Mouse (Mus musculus) T-helper 17 cell (primary cell): ENCODE results near the gene C7.
"Not testable (repeated sequence)": the region's sequence is repeated elsewhere in the genome, so short reads cannot be mapped to it uniquely, and the experiment has no call there.

ENCODE experiments used
- in situ Hi-C, 2 experiments: fragments of 300-600 bp; cut with MboI, MseI; formaldehyde crosslinking; loops; 1 replicate in 1 of 2; 2 replicates in 1 of 2; pipeline ENCODE4 v1.15.1; 2025; ENCODE audit warnings: high pct_unique_total_duplicates in 2 of 2

The C7 gene

DNA sequence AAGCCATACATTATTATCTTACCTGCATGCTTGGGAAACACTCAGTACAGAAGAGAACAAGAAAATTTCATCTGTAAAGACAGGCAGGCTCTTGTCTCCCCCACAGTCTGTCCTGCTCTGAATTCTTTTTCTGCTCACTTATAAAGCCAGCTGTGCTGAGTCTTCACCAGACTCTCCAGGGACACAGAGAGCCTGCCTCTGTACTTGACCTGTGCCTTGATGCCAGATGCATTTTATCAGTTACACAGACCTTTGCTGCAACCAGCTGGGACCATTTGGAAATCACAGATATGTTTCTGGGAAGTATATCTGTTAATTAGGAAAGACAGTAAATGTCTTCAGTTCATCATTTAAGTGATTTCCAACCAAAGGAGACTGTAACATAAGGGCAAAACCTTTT, at the start of gene C7:
Gene C7, minus strand, starts transcription at position 106 of the 400 bp plus-strand sequence.
- in situ Hi-C loops, result no loop called here

DNA sequence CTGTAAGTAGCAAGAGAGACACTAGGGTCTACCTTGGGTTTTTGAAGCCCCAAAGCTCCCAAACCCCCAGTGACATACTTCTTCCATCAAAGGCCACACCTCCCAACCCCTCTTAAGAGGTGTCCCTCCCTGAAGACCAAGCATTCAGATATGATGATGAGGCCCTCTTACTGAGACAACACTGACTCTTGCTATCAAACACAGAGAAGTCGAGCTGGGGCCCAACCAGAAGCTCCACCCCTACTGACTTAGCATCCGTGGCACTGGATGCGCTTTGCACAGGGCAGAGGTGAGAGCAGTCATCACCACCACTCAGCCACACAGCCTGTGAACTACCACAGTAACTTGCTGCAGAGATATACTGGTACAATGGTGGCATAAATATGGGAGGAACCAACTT, 49.1 kb upstream of the C7 start:
- in situ Hi-C loops, result loop anchor here (10.0 to 25.0 kb wide), 2 partner anchors 1075 to 1118 kb away; partner anchors contain the start of genes AW549877 (in 1 of the 2) and Oxct1 (in 1 of the 2)

DNA sequence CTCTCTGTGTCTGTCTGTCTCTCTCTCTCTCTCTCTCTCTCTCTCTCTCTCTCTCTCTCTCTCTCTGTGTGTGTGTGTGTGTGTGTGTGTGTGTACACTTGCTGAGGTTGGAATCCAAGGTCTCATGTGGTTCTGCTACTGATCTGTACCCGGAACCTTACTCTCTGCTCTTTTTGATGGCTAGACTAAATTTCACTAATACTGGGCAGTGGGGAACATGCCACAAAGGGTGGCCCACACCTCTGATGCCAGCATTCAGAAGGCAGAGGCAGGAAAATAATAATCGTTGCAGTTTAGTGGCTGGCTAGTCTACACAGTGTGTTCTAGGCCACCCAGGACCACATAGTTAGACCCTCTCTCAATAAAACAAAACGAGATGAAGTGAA, 45.1 kb upstream of the C7 start:
- in situ Hi-C loops, result loop anchor here in 1 of 2 experiments (10.0 to 25.0 kb wide), 2 partner anchors 336 to 1071 kb away; partner anchors contain the start of gene Oxct1

DNA sequence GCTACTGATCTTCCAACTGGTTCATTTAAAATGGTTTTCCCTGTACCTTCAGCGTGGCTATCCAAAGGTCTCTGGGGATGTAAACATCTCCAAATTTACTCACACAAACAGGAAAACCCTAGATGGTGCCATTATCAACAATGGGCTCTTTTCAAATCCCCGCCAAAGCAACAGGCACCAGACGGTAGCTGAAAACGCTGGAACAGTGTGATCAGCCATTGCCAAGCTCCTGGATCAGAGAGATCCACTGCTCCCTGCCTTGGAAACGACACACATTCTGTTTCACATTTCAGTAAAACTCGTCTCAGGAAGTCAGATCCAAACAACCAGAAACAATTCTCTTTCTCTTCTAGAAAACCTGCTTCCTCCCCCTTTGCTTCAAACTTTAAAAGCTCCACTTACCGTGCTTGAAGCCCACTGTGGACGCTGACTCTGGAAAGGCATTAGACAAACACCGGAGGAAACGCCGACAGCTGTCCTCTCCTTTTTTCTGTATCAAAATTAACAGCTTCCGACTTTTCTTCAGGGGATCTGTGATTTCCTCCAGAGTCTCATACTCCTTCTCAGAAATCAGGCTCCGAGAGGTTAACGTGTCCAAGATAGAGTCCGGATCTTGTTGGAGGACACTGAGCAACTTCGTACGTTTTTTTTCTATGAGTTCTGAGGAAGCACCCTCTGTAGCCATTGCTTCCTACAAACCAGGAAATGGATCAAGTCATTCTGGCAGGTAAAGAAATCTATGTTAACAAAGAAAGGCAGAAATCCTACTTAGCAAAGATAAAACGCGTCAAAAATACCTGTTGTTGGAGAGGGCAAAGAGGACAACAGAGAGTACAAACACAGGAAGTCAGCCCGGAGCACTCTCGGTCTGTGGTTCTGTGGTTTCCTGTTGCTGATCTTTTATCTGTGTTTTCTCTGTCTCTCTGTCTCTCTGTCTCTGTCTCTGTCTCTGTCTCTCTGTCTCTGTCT, 44.4 kb upstream of the C7 start, which contains the start of gene Card6:
Gene Card6, minus strand, starts transcription at position 854 of the 969 bp plus-strand sequence.
- in situ Hi-C loops, result loop anchor here in 1 of 2 experiments (10.0 to 25.0 kb wide), 2 partner anchors 337 to 1071 kb away; partner anchors contain the start of gene Oxct1

DNA sequence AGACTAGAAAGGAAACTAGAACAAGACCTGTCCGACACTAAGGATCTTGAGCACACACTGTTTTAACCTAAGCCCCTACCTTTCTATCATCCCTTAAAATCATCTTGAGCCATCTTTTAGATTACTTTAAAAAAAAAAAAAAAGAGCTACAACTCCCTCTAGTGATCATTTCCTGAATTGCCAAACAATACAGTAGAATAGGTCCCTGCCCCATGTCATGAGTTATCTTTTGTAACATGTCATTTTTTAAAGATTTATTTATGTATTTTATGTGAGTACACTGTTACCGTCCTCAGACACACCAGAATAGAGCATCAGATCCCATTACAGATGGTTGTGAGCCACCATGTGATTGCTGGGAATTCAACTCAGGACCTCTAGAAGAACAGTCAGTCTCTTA, 42.8 kb upstream of the C7 start:
- in situ Hi-C loops, result loop anchor here in 1 of 2 experiments (10.0 to 25.0 kb wide), 2 partner anchors 339 to 1069 kb away; partner anchors contain the start of gene Oxct1

DNA sequence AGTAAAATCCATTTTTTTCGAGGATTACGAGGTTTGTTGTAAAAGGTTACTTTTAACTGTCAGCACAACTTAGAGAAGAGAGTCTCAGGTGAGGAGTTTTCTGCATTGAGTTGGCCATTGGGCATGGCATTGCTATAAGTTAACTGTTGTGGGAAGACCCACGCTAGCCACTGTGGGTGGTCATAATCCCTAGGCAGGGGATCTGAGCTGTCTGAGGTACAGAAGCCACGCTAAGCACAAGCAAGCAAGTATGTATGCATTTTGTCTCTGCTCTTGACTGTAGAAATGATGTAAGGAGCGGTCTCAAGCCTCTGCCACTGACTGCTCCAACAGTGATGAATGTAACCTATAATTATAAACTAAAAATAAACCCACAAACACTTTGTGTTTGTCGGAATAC, 42.4 kb upstream of the C7 start:
- in situ Hi-C loops, result loop anchor here in 1 of 2 experiments (10.0 to 25.0 kb wide), 2 partner anchors 339 to 1069 kb away; partner anchors contain the start of gene Oxct1

DNA sequence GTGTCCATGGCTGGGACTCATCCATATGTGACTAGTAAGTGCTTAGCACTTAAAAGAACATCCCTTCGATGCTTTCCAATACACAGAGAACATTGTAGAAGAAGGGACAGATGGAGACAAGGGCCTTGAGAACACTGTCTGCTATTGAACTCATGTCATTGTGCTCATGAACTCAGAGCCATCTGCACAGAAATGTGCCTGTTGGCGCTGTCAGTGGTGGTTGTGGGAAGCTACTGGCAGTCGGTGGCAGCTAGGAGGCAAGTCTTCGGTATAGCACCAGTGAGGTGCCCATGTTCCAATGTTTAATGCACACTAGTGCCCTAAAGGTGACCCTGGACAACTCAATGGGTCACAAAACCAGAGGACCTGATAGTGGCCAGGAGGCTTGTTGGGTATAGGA, 38.8 kb upstream of the C7 start:
- in situ Hi-C loops, result loop anchor here in 1 of 2 experiments (10.0 to 25.0 kb wide), 2 partner anchors 342 to 1065 kb away; partner anchors contain the start of gene Oxct1

DNA sequence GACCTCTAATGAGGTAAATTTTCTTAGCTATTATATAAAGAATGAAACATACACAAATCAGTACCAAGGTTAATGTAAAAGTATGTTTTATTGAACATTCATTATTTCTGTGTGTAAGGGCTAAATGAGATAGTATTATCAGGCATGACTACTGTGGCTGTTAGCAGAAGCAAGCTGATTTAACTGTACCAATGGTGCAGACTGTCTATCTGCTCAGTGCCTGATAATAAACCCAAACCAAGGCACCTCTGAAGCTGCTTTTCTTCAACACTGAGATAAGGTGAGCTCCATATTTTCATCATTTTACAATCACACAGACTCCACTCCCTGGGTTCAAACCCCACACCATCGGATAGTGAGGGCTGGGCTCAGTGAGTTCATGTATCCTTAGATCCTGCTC, 33.8 kb upstream of the C7 start:
- in situ Hi-C loops, result no loop called here

DNA sequence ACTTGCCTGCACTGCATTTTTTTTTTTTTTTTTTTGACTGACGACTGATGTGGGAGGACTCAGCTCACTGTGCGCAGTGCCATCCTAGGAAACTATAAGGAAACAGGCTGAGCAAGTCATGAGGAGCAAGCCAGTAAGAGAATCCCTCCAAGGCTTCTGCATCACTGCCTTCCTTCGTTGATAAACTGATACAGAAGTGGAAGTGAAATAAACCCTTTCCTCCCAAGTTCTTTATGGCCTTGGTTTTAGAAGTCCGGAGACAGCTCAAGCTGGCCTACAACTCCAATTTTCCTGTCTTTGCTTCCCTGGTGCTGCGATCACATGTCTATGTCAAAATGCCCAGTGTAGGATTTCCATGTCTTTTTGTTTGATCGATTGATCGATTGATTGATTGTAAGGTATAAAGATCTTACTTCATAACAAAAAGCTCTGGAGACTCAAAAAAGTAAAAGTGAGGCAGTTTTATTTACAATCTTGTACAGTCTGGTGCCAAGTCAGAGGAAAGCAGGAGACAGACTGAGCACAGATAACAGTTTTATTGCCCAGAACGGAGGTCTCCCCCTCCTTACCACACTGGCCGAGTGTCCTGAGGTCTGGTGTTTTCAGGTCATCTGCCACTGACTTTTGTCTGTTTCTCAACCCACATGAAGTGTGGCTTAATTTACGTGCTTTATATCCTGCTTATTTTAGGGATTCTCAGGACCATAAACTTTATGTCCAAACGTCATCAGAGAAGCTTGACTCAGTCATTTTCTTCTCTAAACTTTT, 32.2 kb upstream of the C7 start:
- in situ Hi-C loops, result no loop called here

DNA sequence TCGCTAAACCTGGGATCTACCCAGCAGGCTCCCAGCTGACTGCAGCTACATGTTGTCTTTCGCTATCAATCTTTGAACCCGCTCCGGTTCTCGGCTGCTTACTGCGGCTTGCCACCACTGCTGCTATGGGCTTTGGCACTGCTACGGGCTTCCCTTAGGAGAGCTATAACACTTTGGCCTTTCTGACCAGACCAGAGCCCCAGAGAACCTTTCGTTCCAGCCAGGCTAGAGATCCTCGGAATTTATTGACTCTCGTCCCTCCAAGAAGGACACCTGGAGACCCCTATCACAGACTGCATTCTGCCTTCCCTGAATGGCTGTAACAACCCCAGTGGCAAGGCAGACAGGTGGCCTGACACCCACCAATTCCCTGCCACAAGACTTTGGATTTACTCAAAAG, 26.6 kb upstream of the C7 start:
- in situ Hi-C loops, result no loop called here

DNA sequence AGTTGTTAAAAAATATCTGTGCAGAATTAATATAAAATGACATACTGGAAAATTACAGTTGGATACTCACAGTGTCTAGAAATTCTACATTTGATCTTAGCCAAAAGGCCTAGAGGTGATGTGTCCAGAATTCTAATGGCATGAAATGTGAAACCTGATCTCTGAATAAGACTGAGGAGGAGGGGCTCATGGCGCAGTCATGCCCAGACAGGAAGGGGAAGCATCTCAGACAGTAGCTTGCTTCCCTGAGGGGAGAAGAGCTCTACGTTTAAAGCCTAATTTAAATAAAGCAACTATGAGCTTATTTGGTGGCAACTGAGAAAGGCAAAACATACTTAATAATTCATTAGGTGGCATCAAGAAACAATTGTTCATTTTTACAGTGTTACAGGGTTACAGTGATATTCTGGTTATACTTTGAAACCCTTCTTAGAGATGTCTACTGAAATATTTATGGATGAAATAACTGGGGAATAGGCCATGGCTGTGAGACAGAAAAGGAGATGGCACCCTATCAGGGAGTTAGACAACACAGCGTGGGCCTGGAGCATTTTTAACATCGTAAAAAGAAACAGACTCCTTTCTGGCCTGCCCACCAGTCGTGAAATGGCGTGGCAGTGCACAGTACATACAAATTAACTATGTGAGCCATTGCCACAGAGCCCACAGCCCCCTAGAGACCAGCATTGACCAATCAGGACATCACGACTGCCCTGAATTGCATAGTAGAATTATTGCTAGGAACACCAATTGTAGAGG, 25.5 kb upstream of the C7 start:
- in situ Hi-C loops, result no loop called here

DNA sequence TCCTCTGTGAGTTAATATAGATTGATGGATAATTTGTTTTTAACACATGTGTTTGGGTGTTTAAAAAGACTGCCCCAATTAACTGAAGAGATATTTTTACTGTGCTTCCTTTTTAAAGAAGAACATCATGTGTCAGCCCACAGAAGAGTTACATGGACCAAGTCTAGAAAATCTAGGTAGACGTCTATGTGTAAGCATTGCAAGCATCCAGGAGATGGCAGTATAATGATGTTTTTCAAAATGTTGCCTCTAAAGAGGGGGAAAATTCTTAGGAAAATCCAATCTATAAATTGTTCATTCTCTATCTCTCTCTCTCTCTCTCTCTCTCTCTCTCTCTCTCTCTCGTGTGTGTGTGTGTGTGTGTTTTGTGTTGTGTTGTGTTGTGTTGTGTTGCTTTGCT, 22.6 kb upstream of the C7 start:
- in situ Hi-C loops, result no loop called here

DNA sequence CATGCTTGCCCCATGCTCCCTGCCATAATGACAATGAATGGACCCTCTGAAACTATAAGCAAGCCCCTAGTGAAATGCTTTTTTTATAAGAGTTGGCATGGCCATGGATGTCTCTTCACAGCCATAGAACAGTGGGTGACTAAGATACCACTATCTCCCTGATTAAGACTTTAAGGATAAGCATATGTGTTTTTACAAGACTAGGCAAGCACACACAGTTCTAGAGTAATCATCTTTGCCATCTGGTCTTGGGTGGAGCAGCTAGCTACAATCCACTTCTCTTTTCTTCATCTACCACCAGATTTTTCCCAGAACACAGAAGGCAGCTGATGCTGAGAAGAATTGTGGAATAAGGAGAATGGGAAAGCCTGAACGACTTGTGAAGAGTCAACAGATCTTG, 17.7 kb upstream of the C7 start:
- in situ Hi-C loops, result no loop called here

DNA sequence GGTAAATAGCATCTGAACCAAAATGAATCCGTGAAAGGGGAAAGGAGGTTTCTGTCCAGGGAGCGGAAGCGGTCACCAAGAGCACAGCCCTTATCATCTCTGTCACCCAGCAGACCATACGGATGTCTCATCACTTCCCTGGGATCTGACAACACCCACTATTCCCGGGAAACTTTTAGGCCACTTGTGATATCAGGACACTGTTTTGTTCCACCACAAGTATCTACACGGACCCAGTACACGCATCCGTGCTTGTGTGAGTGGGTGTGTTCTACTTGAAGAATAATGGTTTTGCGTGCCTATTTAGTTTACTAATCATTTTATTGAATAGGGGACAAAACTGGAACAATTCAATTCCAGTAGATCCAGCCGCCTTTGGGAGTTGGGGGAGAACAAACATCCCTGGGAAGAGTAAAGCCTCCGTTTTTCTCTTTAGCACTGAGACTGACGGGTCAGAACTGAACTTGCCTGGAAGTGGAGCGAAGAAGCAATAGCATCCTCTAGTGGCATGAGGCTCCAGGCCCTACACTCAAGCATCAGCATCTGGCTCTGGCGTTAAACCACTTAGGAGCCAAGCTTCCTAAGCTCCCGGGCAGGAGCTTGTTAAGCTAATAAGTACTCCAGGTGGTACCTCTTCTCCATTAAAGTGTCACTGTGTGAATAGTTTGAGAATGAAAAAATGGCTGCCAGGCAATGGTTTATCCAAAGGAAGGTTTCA, 5.4 kb upstream of the C7 start:
- in situ Hi-C loops, result no loop called here

DNA sequence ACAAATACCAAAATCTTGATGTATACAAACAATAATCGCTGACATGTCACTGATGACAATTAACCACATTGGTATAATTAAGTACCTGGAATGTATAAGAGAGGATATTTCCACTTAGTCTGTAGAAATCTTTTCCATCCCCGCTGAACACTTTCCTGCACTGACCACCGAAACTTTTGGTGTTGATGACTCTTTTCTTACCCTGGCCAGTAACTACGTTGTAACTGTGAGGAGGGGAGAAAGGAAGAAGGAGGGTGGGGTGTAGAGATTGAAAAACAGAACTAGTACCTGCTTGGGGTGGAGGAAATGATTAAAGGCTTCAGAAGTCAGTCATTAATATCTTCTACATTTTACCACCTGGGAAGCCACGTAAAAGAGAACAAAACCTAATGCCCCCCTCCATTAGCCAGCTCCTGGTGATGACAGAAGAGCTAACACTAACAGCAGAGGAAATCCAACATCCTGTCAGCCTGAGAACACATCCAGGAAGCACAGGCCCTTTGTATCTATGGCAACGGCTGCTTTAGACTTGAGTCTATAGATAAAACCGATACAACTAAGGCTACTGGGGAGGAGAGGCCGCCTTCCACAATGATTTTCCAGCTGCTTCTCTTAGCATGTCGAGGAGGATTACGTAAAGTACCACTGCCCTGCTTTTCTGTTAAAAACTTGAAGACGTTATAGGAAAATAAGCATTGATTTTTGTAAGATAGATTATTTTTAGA, 17.8 kb downstream of the C7 start:
- in situ Hi-C loops, result no loop called here

DNA sequence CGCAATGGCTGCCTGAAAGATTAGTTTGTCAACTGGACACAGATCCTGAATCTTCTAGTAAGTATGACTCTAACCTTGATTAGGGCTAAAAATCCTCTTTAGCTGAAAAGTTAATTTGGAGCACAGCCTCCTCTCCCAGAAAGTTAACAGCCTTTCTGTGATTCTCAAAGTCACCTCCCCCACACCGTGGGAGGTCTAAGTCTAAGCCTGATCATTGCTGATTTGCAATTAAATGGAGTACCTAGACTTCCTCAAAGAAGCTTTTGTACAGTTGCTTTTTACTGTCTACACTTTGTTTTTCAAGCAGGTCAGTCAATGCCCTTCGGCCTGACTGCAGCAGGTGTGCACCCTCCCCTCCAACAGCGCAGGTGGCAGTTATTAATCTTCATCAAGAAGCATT, 34.3 kb downstream of the C7 start:
- in situ Hi-C loops, result no loop called here

DNA sequence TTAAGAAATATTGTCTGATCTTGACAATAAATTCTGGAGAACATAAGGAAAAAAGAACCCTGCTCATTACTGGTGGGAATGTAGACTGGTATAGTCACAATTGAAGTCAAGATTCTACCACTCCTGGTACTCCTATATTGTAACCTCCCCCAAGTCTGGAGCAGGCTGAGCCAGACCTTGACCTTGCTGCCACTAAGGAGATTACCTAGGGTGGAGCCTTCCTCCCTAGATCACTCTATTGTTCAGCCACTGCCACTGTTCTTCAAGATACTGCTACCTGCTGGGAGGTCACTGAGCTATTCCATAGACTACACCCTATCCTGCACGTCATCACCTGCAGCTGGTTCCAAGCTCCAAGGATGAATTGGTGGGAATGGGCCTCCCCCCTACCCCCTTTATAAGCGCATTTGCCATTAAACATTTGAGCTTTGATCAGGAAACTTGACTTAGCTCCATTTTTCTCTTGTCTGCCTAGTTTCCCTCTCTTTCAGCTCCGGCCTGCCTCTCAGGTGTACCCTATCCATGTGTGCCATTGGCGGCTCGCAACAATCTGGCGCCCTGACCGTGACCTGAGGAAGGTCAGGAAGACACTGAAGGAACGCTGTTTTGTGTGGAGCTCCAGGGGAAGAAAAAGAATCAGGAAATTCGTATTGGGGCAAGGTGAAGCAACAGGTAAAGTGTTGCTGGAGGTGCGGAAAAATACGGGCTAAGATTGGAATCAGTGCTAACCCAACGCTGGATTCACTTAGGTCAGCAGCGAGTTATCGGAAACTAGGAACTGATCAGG, 39.9 kb downstream of the C7 start:
- in situ Hi-C loops, result not testable (repeated sequence)

DNA sequence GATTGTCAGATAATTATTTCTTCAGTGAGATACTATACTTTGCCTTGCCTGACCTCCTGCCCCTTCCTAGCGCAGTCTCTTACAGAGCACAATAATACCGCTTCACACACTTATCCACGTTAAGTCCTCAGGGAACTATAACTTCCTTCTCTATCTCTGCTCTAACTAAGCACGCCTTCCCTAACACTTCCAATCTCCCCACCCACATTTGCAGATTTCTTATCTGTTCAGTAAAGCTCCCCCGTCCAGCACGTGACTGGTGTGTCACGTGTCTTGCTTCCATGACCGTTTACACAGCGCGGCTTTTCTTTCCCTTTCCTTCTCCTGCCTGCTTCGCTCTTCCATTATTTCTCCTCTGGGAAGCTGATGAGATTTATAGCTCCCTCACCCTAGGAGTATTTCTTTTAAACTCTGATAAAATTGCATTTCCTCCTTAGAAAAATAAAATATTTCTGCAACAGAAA, 53.9 kb downstream of the C7 start:
- in situ Hi-C loops, result no loop called here
